Mouse (Mus musculus): Measurements from ENCODE around the gene Fyb2. TPM values are rescaled to one million over a fixed set of nuclear protein-coding genes. Genes with fewer than 3 reads are reported as not detected.
A peak's percentile ranks its signal among the peaks of the same experiment; 100 is the strongest.

Fyb2 gene
- total and polyA plus RNA-seq, 3 experiments, result 0.08 to 0.10 TPM; not detected in 1

GRCm38 (mm10) chr4:104993140-104993874 lies 80.1 kb downstream of the Fyb2 start:
- Histone ChIP-seq H3K79me2 (ENCODE audit: control insufficient read depth, insufficient read depth, low read length, poor library complexity) (no peaks in the 10 kb centered on the region; the same call in 1 of the 2 replicates), H3K4me3 (ENCODE audit: control insufficient read depth in 1 of 2, insufficient read depth in 1 of 2, low read depth in 2 of 2, low read length in 2 of 2) (peak overlapping the region; percentile 17 to 40), H3K27ac (ENCODE audit: control insufficient read depth, low read depth, low read length) (peak overlapping the region; percentile 93), H3K9ac (ENCODE audit: control insufficient read depth, low read depth, low read length, poor library complexity, severe bottlenecking) (peak overlapping the region; percentile 64), H3K4me1 (ENCODE audit: control insufficient read depth in 1 of 2, insufficient read depth in 2 of 2, low read length in 2 of 2) (peaks cover 10 to 44% of the 10 kb centered on the region in 2 experiments), H3K9me3 (replicated peaks; ENCODE audit: insufficient read depth, low read length) (no peaks in the 10 kb centered on the region), H3K27me3 (ENCODE audit: control insufficient read depth in 1 of 2, insufficient read depth in 2 of 2, low read length in 2 of 2) (no peaks in the 10 kb centered on the region), H3K36me3 (ENCODE audit: control insufficient read depth in 1 of 2, insufficient read depth in 2 of 2, low read length in 2 of 2) (peaks cover 0 to 51% of the 10 kb centered on the region in 2 experiments; a peak in 2 of 4 replicates)
- peak; percentile 95 for DNase-seq (ENCODE audit: low read depth, low spot score)
- TF ChIP-seq MXI1 (IDR thresholded peaks at IDR 0.05; ENCODE audit: low read depth, low read length), result no peak; the same call in 1 of the 2 replicates
- peak; percentile 80 for TF ChIP-seq JUND (IDR thresholded peaks at IDR 0.05; ENCODE audit: low read depth, low read length)
- TF ChIP-seq ZKSCAN1 (IDR thresholded peaks at IDR 0.05; ENCODE audit: low read depth, low read length), result peak; percentile 39; the same call in 1 of the 2 replicates
- TF ChIP-seq KAT2A (conservative IDR thresholded peaks at IDR 0.05; ENCODE audit: low read depth, low read length), result no peak
- TF ChIP-seq E2F4 (IDR thresholded peaks at IDR 0.05; ENCODE audit: borderline replicate concordance, low read depth, low read length), result no peak
- no peak for TF ChIP-seq POLR2AphosphoS5 (IDR thresholded peaks at IDR 0.05; ENCODE audit: borderline replicate concordance, low read depth, low read length)
- TF ChIP-seq TBP (IDR thresholded peaks at IDR 0.05; ENCODE audit: low read depth, low read length), result peak; percentile 32; the same call in 1 of the 2 replicates
- peak; percentile 95 for TF ChIP-seq GATA1 (IDR thresholded peaks at IDR 0.05; ENCODE audit: low read depth, low read length)
- peak; percentile 98 for TF ChIP-seq EP300 (IDR thresholded peaks at IDR 0.05; ENCODE audit: low read depth in 1 of 2, low read length in 2 of 2)
- peak; percentile 88 for TF ChIP-seq ETS1 (IDR thresholded peaks at IDR 0.05; ENCODE audit: low read depth, low read length)
- TF ChIP-seq ZNF384 (IDR thresholded peaks at IDR 0.05; ENCODE audit: low read depth, low read length), result peak; percentile 97
- no peak; the same call in 1 of the 2 replicates for TF ChIP-seq NELFE (IDR thresholded peaks at IDR 0.05; ENCODE audit: low read depth, low read length)
- TF ChIP-seq MEF2A (IDR thresholded peaks at IDR 0.05; ENCODE audit: extremely low read depth, insufficient replicate concordance, low read depth, low read length, poor library complexity, severe bottlenecking), result no peak
- TF ChIP-seq ELF1 (IDR thresholded peaks at IDR 0.05; ENCODE audit: low read depth, low read length), result no peak
- peak; percentile 35 for TF ChIP-seq MAX (IDR thresholded peaks at IDR 0.05; ENCODE audit: low read length)
- TF ChIP-seq RAD21 (IDR thresholded peaks at IDR 0.05; ENCODE audit: low read depth, low read length), result no peak
- TF ChIP-seq CHD1 (IDR thresholded peaks at IDR 0.05; ENCODE audit: low read depth, low read length), result no peak
- TF ChIP-seq TCF12 (IDR thresholded peaks at IDR 0.05; ENCODE audit: low read depth, low read length), result peak; percentile 95
- TF ChIP-seq MAZ (IDR thresholded peaks at IDR 0.05; ENCODE audit: low read depth, low read length), result no peak
- no peak for TF ChIP-seq UBTF (IDR thresholded peaks at IDR 0.05; ENCODE audit: borderline replicate concordance, insufficient read depth, low read depth, low read length)
- TF ChIP-seq ZMIZ1 (IDR thresholded peaks at IDR 0.05; ENCODE audit: low read depth, low read length), result no peak
- TF ChIP-seq CHD2 (IDR thresholded peaks at IDR 0.05; ENCODE audit: low read length), result no peak
- TF ChIP-seq SMC3 (IDR thresholded peaks at IDR 0.05; ENCODE audit: low read depth, low read length), result no peak
- TF ChIP-seq GABPA (IDR thresholded peaks at IDR 0.05; ENCODE audit: low read depth, low read length), result no peak
- no peak; the same call in 1 of the 2 replicates for TF ChIP-seq MAFK (IDR thresholded peaks at IDR 0.05; ENCODE audit: borderline replicate concordance, low read depth, low read length)
- peak; percentile 54; the same call in 1 of the 2 replicates for TF ChIP-seq MYB (IDR thresholded peaks at IDR 0.05; ENCODE audit: low read depth, low read length)
- no peak for TF ChIP-seq POLR2AphosphoS2 (IDR thresholded peaks at IDR 0.05; ENCODE audit: low read length)
- TF ChIP-seq TAL1 (IDR thresholded peaks at IDR 0.05; ENCODE audit: low read length), result peak; percentile 87
- peak; percentile 88 for TF ChIP-seq SIN3A (IDR thresholded peaks at IDR 0.05; ENCODE audit: low read length)
- TF ChIP-seq POLR2A (IDR thresholded peaks at IDR 0.05; ENCODE audit: control insufficient read depth in 1 of 2, insufficient read depth in 1 of 2, low read depth in 1 of 2, low read length in 2 of 2, poor library complexity in 1 of 2), result no peak
- TF ChIP-seq HCFC1 (IDR thresholded peaks at IDR 0.05; ENCODE audit: low read depth, low read length), result peak; percentile 34; the same call in 1 of the 2 replicates
- TF ChIP-seq CTCF (IDR thresholded peaks at IDR 0.05 in 2 of 3, conservative IDR thresholded peaks at IDR 0.05 in 1 of 3; ENCODE audit: control insufficient read depth in 1 of 3, insufficient read depth in 1 of 3, low read depth in 2 of 3, low read length in 3 of 3, poor library complexity in 1 of 3, severe bottlenecking in 1 of 3), result no peak
- no peak for TF ChIP-seq USF2 (IDR thresholded peaks at IDR 0.05; ENCODE audit: borderline replicate concordance in 1 of 2, insufficient read depth in 1 of 2, low read depth in 1 of 2, low read length in 2 of 2)
- no peak for TF ChIP-seq NRF1 (IDR thresholded peaks at IDR 0.05; ENCODE audit: insufficient read depth, low read depth, low read length, poor library complexity, severe bottlenecking)
- TF ChIP-seq USF1 (IDR thresholded peaks at IDR 0.05; ENCODE audit: low read depth, low read length), result no peak
- TF ChIP-seq ZC3H11A (IDR thresholded peaks at IDR 0.05; ENCODE audit: low read depth, low read length), result no peak
